Mouse (Mus musculus): Measurements from ENCODE around the gene Ubac2. TPM values are rescaled to one million over a fixed set of nuclear protein-coding genes. Genes with fewer than 3 reads are reported as not detected.

Ubac2 gene
- polyA plus RNA-seq, 1 experiment = 1.3 TPM

DNA sequence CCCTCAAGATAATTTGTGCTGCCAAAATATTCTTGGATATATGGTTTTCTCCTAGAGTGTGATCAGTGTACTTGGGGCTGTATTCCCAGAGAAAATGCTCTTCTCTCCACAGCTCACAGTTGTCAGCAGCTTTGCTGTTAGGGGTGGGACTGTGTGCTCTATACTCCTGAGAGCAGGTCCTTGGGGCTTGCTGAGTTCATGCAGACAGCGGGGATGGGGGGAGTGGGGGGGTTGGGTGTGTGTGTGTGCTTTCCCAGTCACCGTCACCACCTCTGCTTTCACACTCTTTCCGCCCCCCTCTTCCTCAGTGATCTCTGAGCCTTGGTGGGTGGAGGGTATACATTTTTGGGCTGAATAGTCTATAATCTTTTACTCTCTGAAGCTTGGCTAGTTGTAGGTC, 20.7 kb downstream of the Ubac2 start:
- Histone ChIP-seq H3K4me1 (ENCODE audit: control insufficient read depth) (peaks cover 3% of the 10 kb centered on the region; the same call in 1 of the 2 replicates), H3K4me3 (replicated peaks) (no peak overlapping the region), H3K36me3 (ENCODE audit: control insufficient read depth) (no peaks in the 10 kb centered on the region; the same call in 1 of the 2 replicates), H3K9me3 (ENCODE audit: control insufficient read depth, low read length) (no peaks in the 10 kb centered on the region), H3K27me3 (ENCODE audit: control insufficient read depth) (no peaks in the 10 kb centered on the region)
- no peak for TF ChIP-seq GATA1 (IDR thresholded peaks at IDR 0.05; ENCODE audit: low read length)
- no peak for TF ChIP-seq TAL1 (IDR thresholded peaks at IDR 0.05; ENCODE audit: low read length)

DNA sequence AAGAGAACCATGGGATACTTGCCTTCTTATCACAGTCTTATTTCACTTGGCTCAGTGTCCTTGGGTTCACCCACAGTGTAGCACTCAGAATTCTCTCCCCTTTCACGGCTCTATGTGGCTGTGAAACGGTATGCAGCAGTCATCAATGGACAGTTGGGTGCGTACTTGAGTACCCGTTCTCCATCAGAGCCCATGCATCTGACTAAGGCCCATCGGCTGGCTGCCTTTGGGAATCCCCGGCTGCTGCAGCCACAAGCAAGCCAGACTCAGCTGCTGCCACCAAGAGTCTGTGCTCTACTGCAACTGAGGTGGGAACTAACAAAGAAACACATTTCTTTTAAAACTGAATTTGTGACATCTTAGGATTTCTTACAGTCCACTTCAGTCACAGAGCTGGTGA, 23.1 kb downstream of the Ubac2 start:
- Histone ChIP-seq H3K36me3 (ENCODE audit: control insufficient read depth) (no peaks in the 10 kb centered on the region; the same call in 1 of the 2 replicates), H3K4me1 (ENCODE audit: control insufficient read depth) (peaks cover 18% of the 10 kb centered on the region), H3K4me3 (replicated peaks) (no peak overlapping the region), H3K27me3 (ENCODE audit: control insufficient read depth) (no peaks in the 10 kb centered on the region), H3K9me3 (ENCODE audit: control insufficient read depth, low read length) (no peaks in the 10 kb centered on the region)
- TF ChIP-seq TAL1 (IDR thresholded peaks at IDR 0.05; ENCODE audit: low read length) = no peak

DNA sequence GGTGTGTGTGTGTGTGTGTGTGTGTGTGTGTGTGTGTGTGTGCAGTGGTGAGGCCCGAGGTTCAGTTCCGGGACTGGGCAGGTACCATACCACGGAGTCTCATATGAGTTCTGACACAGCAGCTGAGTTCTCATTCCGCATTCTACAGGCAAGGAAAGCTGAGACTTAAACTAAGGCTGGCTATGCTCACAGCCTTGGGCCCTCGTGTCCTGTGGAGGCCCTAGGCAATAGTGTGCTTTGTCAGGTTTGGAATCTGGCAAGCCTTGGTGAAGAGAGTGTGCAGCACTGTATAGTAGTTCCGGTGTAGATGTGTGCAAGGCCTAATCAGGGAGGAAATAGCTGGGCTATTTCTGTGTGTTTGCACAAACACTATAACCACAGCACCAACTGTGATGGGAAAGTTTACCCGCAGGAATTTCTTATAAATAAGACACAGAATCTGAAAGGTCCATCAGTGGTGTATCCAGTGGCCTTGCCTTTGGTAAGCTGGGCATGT, 25.0 kb downstream of the Ubac2 start:
- Histone ChIP-seq H3K4me1 (ENCODE audit: control insufficient read depth) (peaks cover 26% of the 10 kb centered on the region), H3K9me3 (ENCODE audit: control insufficient read depth, low read length) (no peaks in the 10 kb centered on the region), H3K4me3 (replicated peaks) (no peak overlapping the region), H3K27me3 (ENCODE audit: control insufficient read depth) (no peaks in the 10 kb centered on the region), H3K36me3 (ENCODE audit: control insufficient read depth) (peaks cover 2% of the 10 kb centered on the region)
- TF ChIP-seq TAL1 (IDR thresholded peaks at IDR 0.05; ENCODE audit: low read length) = no peak
- no peak for TF ChIP-seq GATA1 (IDR thresholded peaks at IDR 0.05; ENCODE audit: low read length)

DNA sequence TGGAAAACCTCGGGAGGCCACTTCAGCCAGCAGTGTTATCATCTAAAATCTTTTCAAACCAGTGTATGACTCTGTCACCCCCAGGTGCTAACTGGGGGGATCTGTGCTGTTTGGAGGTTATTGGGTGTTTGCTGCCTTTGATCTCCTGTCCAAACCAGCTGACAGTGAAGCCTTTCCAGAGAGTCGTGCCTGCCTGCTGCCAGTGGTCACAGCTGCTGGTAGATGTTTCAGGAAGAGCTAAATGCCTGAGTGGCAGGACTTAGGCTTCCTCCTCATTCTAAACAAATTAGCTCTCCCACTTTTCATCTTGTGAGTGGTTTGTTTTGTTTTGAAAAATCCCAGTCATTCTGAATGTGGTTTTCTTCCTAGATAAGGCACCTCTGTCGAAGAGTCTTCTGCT, 26.3 kb downstream of the Ubac2 start:
- Histone ChIP-seq H3K36me3 (ENCODE audit: control insufficient read depth) (peaks cover 9% of the 10 kb centered on the region), H3K4me1 (ENCODE audit: control insufficient read depth) (peaks cover 29% of the 10 kb centered on the region), H3K27me3 (ENCODE audit: control insufficient read depth) (no peaks in the 10 kb centered on the region), H3K9me3 (ENCODE audit: control insufficient read depth, low read length) (no peaks in the 10 kb centered on the region), H3K4me3 (replicated peaks) (no peak overlapping the region)
- TF ChIP-seq GATA1 (IDR thresholded peaks at IDR 0.05; ENCODE audit: low read length) = no peak
- TF ChIP-seq TAL1 (IDR thresholded peaks at IDR 0.05; ENCODE audit: low read length) = no peak

DNA sequence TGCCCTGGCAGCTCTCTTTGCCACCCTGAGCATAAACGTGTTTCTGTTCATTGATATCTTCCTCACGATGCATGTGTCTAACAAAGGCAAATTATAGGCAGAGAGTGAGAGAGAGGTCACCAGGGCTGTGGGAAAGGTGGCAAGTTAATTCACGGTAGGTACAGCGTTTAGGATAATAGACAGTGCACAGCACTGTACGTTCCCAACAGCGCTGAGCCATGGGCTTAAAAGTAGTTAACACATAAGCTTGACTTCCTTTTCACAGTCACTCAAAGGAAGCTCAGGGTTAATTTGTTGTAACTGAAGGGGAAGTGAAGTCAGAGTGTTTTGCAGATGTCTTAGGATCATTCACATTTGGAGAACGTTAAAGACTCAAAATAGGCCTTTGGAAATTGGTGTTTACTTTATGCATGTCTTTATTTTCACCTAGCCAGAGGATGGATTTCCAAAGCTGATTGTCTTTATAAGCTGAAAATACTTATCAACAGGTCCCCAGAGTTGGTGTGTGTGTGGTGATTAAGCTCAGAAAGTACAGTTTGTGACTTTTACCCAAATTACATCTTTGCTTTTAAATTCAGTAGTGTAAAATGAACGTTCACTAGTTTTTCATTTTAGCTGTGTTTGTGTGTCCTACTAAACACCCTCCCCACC, 28.0 kb downstream of the Ubac2 start:
- peaks cover 12% of the 10 kb centered on the region for H3K36me3 ChIP-seq (ENCODE audit: control insufficient read depth)
- H3K4me3 ChIP-seq (replicated peaks) = no peak overlapping the region
- TF ChIP-seq TAL1 (IDR thresholded peaks at IDR 0.05; ENCODE audit: low read length) = no peak
- TF ChIP-seq GATA1 (IDR thresholded peaks at IDR 0.05; ENCODE audit: low read length) = no peak
- no peaks in the 10 kb centered on the region for H3K9me3 ChIP-seq (ENCODE audit: control insufficient read depth, low read length)
- H3K4me1 ChIP-seq (ENCODE audit: control insufficient read depth) = peaks cover 29% of the 10 kb centered on the region
- H3K27me3 ChIP-seq (ENCODE audit: control insufficient read depth) = no peaks in the 10 kb centered on the region

DNA sequence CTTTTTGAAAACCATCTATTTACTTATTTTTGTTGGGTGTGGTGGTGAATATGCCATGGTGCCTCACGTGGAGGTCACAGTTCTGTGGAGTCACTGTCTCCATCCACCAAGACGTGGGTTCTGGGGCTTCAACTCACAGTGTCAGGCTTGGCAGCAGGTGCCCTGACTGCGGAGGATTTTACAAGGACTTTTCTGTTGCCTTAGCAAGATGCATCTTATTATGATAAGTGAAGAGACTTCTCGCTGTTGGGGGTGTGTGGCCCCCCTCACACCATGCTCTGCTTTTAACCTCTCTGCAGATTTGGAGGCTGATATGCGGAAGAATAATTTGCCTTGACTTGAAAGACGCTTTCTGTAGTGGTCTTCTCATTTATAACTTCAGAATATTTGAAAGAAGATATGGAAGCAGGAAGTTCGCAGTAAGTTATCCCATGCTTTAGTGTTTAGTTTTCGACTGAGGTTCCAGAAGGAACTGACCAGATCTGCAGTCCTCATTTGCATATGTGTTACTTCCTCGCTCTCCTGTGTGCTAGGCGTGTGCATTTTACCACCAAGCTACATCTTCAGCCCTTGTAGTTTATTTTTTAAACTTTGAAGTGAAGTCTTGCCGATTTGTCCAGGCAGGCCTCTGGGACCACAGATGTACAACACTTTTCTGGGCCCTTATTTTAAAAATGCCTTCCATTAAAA, 28.7 kb downstream of the Ubac2 start:
- H3K36me3 ChIP-seq (ENCODE audit: control insufficient read depth) = peaks cover 19% of the 10 kb centered on the region

DNA sequence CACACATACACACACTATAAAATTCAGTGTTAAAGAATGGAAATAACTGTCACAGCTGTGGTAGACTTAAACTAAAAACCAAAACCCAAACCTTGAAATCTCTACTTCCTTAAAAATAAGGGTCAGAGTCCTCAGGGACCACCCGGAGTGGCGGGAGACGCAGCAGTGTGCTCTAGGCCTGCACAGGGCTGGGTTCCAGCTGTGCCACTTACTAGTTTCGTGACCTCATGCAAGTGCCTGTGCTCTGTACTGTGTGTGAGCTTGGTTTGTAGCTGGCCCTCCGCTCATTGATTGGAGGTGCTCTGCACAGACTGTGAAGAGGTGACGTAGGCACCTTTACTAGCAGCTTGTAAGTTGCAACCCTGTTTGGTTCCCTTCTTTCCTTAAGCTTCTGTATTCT, 31.4 kb downstream of the Ubac2 start:
- H3K36me3 ChIP-seq (ENCODE audit: control insufficient read depth) = peaks cover 22% of the 10 kb centered on the region
- H3K9me3 ChIP-seq (ENCODE audit: control insufficient read depth, low read length) = no peaks in the 10 kb centered on the region
- no peak overlapping the region for H3K4me3 ChIP-seq (replicated peaks)
- peaks cover 22% of the 10 kb centered on the region for H3K4me1 ChIP-seq (ENCODE audit: control insufficient read depth)
- H3K27me3 ChIP-seq (ENCODE audit: control insufficient read depth) = no peaks in the 10 kb centered on the region
- no peak for TF ChIP-seq TAL1 (IDR thresholded peaks at IDR 0.05; ENCODE audit: low read length)
- no peak for TF ChIP-seq GATA1 (IDR thresholded peaks at IDR 0.05; ENCODE audit: low read length)

More for the DNA sequence above, 28.7 kb downstream of the Ubac2 start:
- Histone ChIP-seq H3K9me3 (ENCODE audit: control insufficient read depth, low read length) (no peaks in the 10 kb centered on the region), H3K4me1 (ENCODE audit: control insufficient read depth) (peaks cover 29% of the 10 kb centered on the region), H3K4me3 (replicated peaks) (no peak overlapping the region), H3K27me3 (ENCODE audit: control insufficient read depth) (no peaks in the 10 kb centered on the region)
- no peak for TF ChIP-seq GATA1 (IDR thresholded peaks at IDR 0.05; ENCODE audit: low read length)
- no peak for TF ChIP-seq TAL1 (IDR thresholded peaks at IDR 0.05; ENCODE audit: low read length)

DNA sequence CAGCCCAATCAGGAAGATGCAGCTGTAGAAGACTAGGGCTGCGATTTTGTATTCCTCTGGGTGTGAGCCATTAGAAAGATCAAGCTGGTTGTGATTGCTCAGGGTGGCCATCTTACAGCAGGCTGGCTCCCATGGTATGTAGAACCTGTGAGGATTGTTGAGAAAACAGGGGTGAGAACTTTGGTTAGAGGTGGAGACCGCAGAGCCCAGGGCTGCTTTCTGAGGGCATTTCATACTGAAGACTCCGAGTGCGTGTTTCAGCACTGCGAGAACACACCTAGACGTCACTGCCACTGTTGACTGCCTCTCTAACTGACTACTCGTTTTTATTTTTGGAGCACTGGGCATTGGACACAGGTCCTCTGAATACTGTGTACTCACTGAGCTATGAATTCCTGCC, 34.1 kb downstream of the Ubac2 start:
- TF ChIP-seq GATA1 (IDR thresholded peaks at IDR 0.05; ENCODE audit: low read length) = no peak
- TF ChIP-seq TAL1 (IDR thresholded peaks at IDR 0.05; ENCODE audit: low read length) = no peak
- H3K36me3 ChIP-seq (ENCODE audit: control insufficient read depth) = peaks cover 30% of the 10 kb centered on the region
- peaks cover 3% of the 10 kb centered on the region; the same call in 1 of the 2 replicates for H3K4me1 ChIP-seq (ENCODE audit: control insufficient read depth)
- H3K4me3 ChIP-seq (replicated peaks) = no peak overlapping the region
- no peaks in the 10 kb centered on the region for H3K27me3 ChIP-seq (ENCODE audit: control insufficient read depth)
- H3K9me3 ChIP-seq (ENCODE audit: control insufficient read depth, low read length) = no peaks in the 10 kb centered on the region

DNA sequence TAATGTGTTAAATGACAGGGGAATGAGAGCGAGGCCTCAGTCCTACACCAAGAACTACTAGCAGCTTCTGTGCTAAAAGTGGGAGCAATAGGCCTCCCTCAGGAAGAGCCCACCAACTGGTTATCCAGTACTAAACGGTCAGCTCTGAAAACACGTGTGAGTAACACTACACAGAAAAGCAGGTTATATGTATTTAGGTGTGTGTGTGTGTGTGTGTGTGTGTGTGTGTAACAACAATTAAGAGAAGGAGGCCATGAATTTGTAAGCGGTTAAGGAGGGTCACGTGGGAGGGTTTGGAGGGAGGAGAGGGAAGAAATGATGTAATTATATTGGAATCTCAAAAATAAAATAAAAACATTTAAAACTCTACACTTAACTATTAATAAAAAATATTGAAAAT, 36.7 kb downstream of the Ubac2 start:
- Histone ChIP-seq H3K27me3 (ENCODE audit: control insufficient read depth) (no peaks in the 10 kb centered on the region), H3K9me3 (ENCODE audit: control insufficient read depth, low read length) (no peaks in the 10 kb centered on the region), H3K36me3 (ENCODE audit: control insufficient read depth) (peaks cover 21% of the 10 kb centered on the region), H3K4me1 (ENCODE audit: control insufficient read depth) (no peaks in the 10 kb centered on the region), H3K4me3 (replicated peaks) (no peak overlapping the region)
- TF ChIP-seq TAL1 (IDR thresholded peaks at IDR 0.05; ENCODE audit: low read length) = no peak
